Mouse (Mus musculus) ovary, adult 18-20 months (tissue): Measurements from ENCODE around the gene Ripor2.

ENCODE experiments used
- DNase-seq: peaks from one replicate; pipeline ENCODE4 v3.0.0; 2022; ENCODE audit warnings: low spot score, mixed read lengths

Ripor2 gene

DNA sequence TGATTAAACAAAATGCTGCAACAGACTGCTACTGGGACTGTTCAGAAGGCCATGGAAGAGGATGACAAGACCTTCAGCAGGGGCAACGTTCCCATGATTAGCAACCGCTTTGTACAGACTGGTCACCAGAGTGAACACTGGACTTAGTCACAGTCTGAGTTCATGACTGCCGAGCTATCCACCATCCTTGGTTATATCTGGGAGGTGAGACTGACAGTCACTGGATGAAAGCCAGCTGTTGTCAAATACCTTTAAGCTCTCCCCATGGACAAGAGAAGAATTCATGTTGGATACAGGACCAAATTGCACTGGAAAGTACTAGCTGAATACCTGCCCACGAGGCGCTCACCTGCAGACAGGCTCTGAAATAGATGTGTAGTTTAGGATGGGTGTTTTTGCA is 2.4 kb downstream of the Ripor2 start:
- DNase-seq = no peak

GRCm38 (mm10) chr13:24584841-24585240 is 2.9 kb downstream of the Ripor2 start:
- DNase-seq = no peak

DNA sequence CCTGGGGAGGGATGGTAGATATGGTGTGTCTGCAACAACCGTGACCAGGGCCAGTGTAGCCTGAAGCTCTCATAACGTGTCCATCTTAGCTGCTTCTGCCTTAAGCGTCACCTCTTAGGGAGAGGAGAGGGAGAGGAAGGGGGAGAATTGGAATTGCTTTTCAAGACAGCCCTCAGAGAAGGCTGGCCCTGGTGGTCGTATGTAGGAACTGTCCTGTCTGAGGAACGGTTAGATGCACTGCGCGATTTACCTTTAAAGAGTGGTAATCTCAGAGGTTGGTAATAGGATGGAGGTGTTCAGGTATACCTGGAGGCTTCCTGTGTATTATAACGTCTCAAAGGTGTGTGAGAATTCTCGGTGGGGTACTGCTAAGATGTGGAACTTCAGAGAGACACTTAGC is 3.4 kb downstream of the Ripor2 start:
- DNase-seq = no peak

DNA sequence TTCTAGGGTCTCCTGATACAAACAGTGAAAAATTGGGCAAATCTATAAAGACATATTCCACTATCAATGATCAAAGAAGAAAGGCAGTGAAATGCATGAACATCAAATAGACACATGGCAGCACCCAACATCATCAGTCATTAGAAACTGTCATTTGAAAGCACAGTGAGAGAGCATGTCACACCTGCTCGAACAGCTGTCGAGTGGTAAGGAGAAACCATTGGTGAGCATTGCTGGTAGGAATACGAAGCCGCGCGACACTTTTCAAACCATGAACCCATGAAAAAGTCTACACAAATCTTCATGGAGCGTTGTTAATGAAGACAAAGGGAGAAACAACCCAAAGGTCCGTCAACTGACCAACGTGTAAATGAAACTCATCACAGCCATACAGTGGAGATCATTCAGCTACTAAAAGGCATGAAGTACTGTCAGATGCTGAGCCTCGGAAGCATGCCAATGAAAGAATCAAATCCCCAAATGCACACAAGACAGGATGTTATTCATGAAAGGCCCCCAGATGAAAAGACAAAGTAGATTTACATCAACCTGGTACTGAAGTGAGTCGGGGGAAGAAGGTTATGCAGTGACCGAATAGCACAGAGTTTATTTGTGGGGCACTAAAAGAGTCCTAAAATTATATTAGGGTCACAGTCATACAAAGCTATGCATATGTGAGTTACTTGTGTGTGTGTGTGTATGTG is 5.4 kb downstream of the Ripor2 start:
- DNase-seq = no peak

DNA sequence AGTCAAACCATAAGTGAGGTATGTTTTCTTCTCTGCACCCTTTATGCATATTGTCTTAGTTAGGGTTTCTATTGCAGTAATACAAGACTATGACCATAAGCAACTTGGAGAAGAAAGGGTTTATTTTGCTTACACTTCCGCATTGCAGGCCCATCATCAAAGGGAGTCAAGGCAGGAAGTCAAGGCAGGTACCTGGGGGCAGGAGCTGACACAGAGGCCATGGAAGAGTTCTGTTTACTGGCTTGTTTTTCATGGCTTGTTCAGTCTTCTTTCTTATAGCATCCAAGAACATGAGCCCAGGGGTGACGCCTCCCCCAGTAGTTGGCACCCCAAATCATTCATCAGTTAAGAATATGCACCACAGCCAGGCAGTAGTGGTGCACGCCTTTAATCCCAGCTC is 6.6 kb downstream of the Ripor2 start:
- no peak for DNase-seq

DNA sequence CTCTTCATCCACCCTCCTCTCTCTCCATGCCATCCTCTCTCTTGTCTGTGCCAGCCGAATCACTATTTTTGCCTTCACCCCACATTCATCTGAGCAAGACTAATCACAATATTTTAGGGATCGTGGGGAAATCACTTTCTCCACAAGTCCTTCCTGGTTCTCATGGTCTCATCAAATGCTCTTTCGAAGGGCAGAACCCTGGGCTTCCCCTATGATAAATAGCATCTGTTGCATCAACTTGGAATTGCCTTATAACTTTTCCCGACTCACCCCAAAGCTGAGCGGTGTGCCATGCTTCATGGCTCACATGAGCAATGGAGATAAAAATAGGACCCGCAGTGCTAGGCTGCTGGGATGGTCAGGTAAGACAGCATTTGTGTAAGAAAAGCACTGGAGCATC is 9.7 kb downstream of the Ripor2 start:
- no peak for DNase-seq

DNA sequence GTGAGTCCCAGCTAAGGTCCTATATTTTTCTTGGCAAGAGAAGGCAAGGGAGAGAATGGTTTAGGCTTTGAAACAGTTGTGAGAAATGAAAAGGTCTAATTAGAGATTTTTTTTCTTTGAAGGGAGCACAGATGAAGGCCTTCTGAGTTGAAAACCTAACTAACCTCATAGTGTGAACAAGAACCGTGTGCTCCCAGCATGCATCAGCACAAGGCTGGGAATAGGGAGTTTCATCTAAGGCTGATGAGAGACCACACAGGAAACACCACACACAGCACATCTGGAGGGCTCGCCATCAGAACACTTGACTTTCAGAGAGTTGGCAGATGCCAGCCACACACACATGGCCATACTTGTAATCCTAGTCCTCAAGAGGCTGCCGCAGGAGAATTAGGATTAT is 12.3 kb downstream of the Ripor2 start:
- no peak for DNase-seq

DNA sequence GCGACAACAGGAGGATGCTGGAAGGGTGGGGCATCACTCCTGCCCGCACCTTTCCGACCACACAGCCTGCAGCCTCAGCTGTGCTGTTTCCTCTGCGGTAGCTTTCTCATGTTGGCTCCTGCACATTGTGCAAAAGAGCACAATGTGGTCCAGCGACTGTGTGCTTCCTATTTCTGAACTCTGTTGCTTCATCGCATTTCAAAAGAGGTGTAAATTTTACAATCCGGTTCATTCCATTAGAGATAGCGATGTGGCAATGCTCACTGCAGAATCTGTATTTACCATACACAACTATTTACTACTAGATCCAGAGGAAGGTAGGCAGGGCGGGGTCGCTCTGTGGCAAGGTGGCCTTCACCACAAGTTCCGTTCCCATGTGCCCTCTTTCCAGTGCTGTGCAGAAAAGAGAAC is 17.6 kb downstream of the Ripor2 start:
- DNase-seq = no peak

GRCm38 (mm10) chr13:24602978-24603377 is 21.0 kb downstream of the Ripor2 start:
- DNase-seq = no peak

DNA sequence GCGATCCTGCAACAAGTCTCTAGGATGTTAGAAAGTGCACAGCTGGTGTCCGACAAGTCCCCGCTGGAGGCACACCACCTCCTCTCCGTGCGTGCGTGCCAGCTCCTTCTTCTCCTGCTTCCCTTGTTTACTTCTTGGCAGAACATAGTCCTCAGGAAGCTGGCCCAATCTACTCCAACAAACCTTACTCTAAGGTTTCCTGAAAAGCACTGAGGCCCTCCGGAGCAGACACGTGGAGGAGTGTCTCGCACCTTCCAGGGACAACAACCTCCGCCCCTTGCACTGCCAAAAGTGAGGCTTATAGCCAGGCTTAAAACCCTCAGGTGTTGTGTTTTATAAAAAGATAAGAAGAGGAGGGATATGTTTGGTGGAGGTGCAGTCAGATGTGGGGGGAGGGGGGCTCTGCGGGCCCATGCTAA is 21.6 kb downstream of the Ripor2 start:
- no peak for DNase-seq

- no peak for DNase-seq
Measured at GRCm38 (mm10) chr13:24604096-24604495, 22.1 kb downstream of the Ripor2 start.

DNA sequence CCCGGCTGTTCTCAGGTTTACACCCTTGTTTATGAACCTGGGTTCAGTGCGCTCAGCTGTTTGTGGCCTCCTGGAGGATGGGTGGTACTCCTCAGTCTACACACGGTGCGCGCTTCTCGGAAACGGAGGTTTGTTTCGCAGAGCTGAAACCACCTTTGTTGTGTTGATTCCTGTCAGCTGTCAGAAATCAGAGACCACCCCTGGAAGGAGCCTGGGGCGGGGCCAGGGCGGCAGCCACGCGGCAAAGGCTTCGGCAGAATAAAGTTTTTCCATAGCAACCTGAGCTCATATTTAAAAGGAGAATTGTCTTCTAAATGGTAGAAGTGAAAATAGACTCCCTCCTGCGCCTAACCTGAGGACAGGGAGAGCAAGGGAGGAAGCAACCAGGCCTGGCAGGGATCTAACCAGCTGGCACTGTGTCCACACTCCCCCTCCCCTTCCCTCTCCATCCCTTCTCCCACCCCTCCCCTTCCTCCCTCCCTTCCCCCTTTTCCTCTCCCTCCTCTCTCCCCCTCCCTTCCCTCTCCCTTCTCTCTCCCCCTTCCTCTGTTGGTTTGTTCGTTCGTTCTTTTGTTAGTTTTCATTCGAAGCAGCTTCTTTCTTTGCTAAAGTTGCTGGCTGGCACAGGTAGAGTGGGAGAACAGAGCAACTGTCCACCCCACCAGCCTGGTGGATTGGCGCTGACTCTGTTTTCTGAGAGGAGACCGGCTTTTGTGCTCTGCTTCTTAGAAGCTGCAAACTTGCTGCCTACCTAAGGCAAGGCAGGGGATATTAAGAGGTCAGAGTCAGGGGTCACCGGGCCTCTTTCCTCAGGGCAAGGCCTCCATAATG is 23.0 kb downstream of the Ripor2 start:
- no peak for DNase-seq

DNA sequence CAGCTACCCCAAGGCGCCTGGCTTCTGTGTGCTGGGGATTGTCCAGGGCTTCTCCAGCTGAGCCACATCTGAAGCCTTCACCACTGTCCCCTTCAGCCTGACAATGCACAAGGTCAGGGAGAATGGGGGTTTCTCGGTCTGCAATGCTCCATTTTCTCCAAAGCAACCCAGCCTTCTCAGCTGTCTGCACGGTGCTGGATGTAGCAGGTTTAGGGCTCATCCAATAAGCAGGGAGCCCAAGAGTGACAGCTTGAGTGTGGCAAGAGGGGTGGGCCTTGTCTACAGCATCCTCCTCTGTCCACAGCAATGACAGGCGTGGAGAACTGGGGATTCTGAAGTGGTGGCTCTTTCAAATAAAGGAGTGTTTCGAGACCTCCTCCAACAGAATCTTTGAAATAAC is 23.8 kb downstream of the Ripor2 start:
- no peak for DNase-seq

- no peak for DNase-seq
Measured at GRCm38 (mm10) chr13:24607961-24608360, 26.0 kb downstream of the Ripor2 start.

GRCm38 (mm10) chr13:24608709-24609108 is 26.7 kb downstream of the Ripor2 start:
- DNase-seq = no peak

DNA sequence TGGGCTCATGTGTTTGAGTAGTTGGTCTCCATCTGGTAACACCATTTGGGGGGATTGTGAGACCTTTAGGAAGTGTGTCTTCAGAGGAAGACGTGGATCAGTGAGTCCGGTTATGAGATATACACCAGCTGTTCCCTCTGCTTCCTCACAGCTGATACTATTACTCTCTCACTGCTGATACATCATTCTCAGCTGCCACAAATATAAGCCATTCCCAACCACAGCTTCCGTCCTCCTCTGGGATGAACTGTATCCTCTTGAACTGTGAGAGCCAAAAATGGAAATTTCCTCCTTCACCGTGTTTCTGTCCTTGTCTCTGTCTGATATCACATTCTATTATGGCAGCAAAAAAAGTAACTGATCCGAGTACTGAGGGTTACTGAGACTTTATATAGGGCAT is 28.9 kb downstream of the Ripor2 start:
- no peak for DNase-seq

- DNase-seq = no peak
Measured at GRCm38 (mm10) chr13:24613031-24613430, 31.0 kb downstream of the Ripor2 start.

DNA sequence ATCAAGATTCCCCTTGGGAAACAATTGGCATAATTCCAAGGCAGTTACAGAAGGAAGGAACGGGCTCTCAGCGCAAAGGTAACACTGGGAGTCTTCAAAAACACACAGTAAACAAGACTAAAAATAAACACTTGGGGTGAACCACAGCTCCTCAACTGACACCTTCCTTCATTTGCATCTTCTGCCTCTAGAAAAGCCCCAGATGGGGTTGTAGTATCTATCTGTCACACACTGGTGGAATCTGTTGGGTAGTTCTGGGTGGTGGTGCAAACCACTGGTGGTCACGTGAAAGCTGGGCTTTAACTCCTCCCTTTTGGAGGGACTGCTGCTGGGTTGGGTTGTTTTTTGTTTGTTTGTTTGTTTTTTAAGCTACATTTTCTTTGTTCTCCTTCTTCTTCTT is 31.4 kb downstream of the Ripor2 start:
- DNase-seq = no peak

- no peak for DNase-seq
Measured at GRCm38 (mm10) chr13:24613927-24614780, 32.2 kb downstream of the Ripor2 start.

- DNase-seq = no peak
Measured at GRCm38 (mm10) chr13:24615921-24616565, 34.1 kb downstream of the Ripor2 start.

GRCm38 (mm10) chr13:24616645-24617044 is 34.7 kb downstream of the Ripor2 start:
- DNase-seq = no peak
